Mouse (Mus musculus): ENCODE measurements around the gene Tbx5. TPM values are rescaled to one million over a fixed set of nuclear protein-coding genes. Genes with fewer than 3 reads are reported as not detected.
A peak's percentile ranks its signal among the peaks of the same experiment; 100 is the strongest.

The Tbx5 gene
- polyA plus RNA-seq, 1 experiment from 2014 or later: 39.2 TPM

- 43% methylated on average over 4 of the region's 4 CpGs for WGBS
- Histone ChIP-seq H3K4me3 (ENCODE audit: control insufficient read depth in 1 of 2, insufficient read depth in 1 of 2, low read depth in 1 of 2, low read length in 2 of 2) (no peak overlapping the region), H3K27me3 (ENCODE audit: control insufficient read depth, insufficient read depth, low read length) (peaks cover 12% of the 10 kb centered on the region), H3K4me2 (ENCODE audit: low read length) (peak overlapping the region; percentile 19), H3K4me1 (ENCODE audit: control insufficient read depth in 2 of 2, insufficient read depth in 2 of 2, low read length in 2 of 2) (peaks cover 24 to 49% of the 10 kb centered on the region in 2 experiments), H3K9ac (ENCODE audit: low read length) (peak overlapping the region; percentile 42; the same call in 1 of the 2 replicates), H3K27ac (replicated peaks in 1 of 2; ENCODE audit: control insufficient read depth in 1 of 2, insufficient read depth in 1 of 2, low read depth in 2 of 2, low read length in 2 of 2) (peak overlapping the region; percentile 1 to 39; a peak in 3 of 4 replicates), H3K36me3 (ENCODE audit: control insufficient read depth, insufficient read depth, low read length) (peaks cover 47% of the 10 kb centered on the region), H3K9me3 (ENCODE audit: control insufficient read depth, low read length) (no peaks in the 10 kb centered on the region)
- ATAC-seq (ENCODE audit: insufficient number of reproducible peaks, insufficient read depth, low FRiP score, low read depth): no peak
Measured at GRCm38 (mm10) chr5:119842701-119843393, 10.4 kb downstream of the Tbx5 start.

GRCm38 (mm10) chr5:119843394-119843777 lies 10.9 kb downstream of the Tbx5 start:
- no peak for ATAC-seq (ENCODE audit: insufficient number of reproducible peaks, insufficient read depth, low FRiP score, low read depth)
- Histone ChIP-seq H3K27ac (replicated peaks in 1 of 2; ENCODE audit: control insufficient read depth in 1 of 2, insufficient read depth in 1 of 2, low read depth in 2 of 2, low read length in 2 of 2) (peak overlapping the region in 1 of 2 experiments; percentile 39; a peak in 2 of 4 replicates), H3K4me1 (ENCODE audit: control insufficient read depth in 2 of 2, insufficient read depth in 2 of 2, low read length in 2 of 2) (peaks cover 24 to 49% of the 10 kb centered on the region in 2 experiments), H3K9me3 (ENCODE audit: control insufficient read depth, low read length) (no peaks in the 10 kb centered on the region), H3K4me3 (ENCODE audit: control insufficient read depth in 1 of 2, insufficient read depth in 1 of 2, low read depth in 1 of 2, low read length in 2 of 2) (no peak overlapping the region), H3K9ac (ENCODE audit: low read length) (peak overlapping the region; percentile 42; the same call in 1 of the 2 replicates), H3K36me3 (ENCODE audit: control insufficient read depth, insufficient read depth, low read length) (peaks cover 53% of the 10 kb centered on the region), H3K27me3 (ENCODE audit: control insufficient read depth, insufficient read depth, low read length) (peaks cover 12% of the 10 kb centered on the region), H3K4me2 (ENCODE audit: low read length) (peak overlapping the region; percentile 19)
- WGBS: 25% methylated on average over 8 of the region's 8 CpGs

- Histone ChIP-seq H3K9ac (ENCODE audit: low read length) (peak overlapping the region; percentile 57), H3K4me3 (ENCODE audit: control insufficient read depth in 1 of 2, insufficient read depth in 1 of 2, low read depth in 1 of 2, low read length in 2 of 2) (0 out of 4 replicates have a peak overlapping the region, but pooled peaks of 1 of the 2 experiments have one; percentile 9), H3K4me2 (ENCODE audit: low read length) (peak overlapping the region; percentile 60), H3K27me3 (ENCODE audit: control insufficient read depth, insufficient read depth, low read length) (peaks cover 12% of the 10 kb centered on the region), H3K27ac (replicated peaks in 1 of 2; ENCODE audit: control insufficient read depth in 1 of 2, insufficient read depth in 1 of 2, low read depth in 2 of 2, low read length in 2 of 2) (peak overlapping the region in 1 of 2 experiments; percentile 43; a peak in 2 of 4 replicates), H3K9me3 (ENCODE audit: control insufficient read depth, low read length) (no peaks in the 10 kb centered on the region), H3K36me3 (ENCODE audit: control insufficient read depth, insufficient read depth, low read length) (peaks cover 62% of the 10 kb centered on the region), H3K4me1 (ENCODE audit: control insufficient read depth in 2 of 2, insufficient read depth in 2 of 2, low read length in 2 of 2) (peaks cover 19 to 45% of the 10 kb centered on the region in 2 experiments)
- WGBS: 29% methylated on average over 5 of the region's 5 CpGs
- ATAC-seq (ENCODE audit: insufficient number of reproducible peaks, insufficient read depth, low FRiP score, low read depth): no peak
Measured at GRCm38 (mm10) chr5:119844366-119844765, 11.9 kb downstream of the Tbx5 start.

GRCm38 (mm10) chr5:119844994-119845393 lies 12.5 kb downstream of the Tbx5 start:
- Histone ChIP-seq H3K27me3 (ENCODE audit: control insufficient read depth, insufficient read depth, low read length) (peaks cover 12% of the 10 kb centered on the region), H3K9ac (ENCODE audit: low read length) (peak overlapping the region; percentile 57), H3K4me2 (ENCODE audit: low read length) (peak overlapping the region; percentile 60), H3K4me1 (ENCODE audit: control insufficient read depth in 2 of 2, insufficient read depth in 2 of 2, low read length in 2 of 2) (peaks cover 14 to 39% of the 10 kb centered on the region in 2 experiments), H3K9me3 (ENCODE audit: control insufficient read depth, low read length) (no peaks in the 10 kb centered on the region), H3K36me3 (ENCODE audit: control insufficient read depth, insufficient read depth, low read length) (peaks cover 68% of the 10 kb centered on the region), H3K27ac (replicated peaks in 1 of 2; ENCODE audit: control insufficient read depth in 1 of 2, insufficient read depth in 1 of 2, low read depth in 2 of 2, low read length in 2 of 2) (peak overlapping the region in 1 of 2 experiments; percentile 43; a peak in 2 of 4 replicates), H3K4me3 (ENCODE audit: control insufficient read depth in 1 of 2, insufficient read depth in 1 of 2, low read depth in 1 of 2, low read length in 2 of 2) (peak overlapping the region; percentile 9 to 24; a peak in 2 of 4 replicates)
- 5% methylated on average over 21 of the region's 21 CpGs for WGBS
- ATAC-seq (ENCODE audit: insufficient number of reproducible peaks, insufficient read depth, low FRiP score, low read depth): peak; percentile 75

- peak overlapping the region; percentile 68 to 77 for H3K27ac ChIP-seq (replicated peaks in 1 of 2; ENCODE audit: control insufficient read depth in 1 of 2, insufficient read depth in 1 of 2, low read depth in 2 of 2, low read length in 2 of 2)
- H3K4me3 ChIP-seq (ENCODE audit: control insufficient read depth in 1 of 2, insufficient read depth in 1 of 2, low read depth in 1 of 2, low read length in 2 of 2): no peak overlapping the region
- H3K27me3 ChIP-seq (ENCODE audit: control insufficient read depth, insufficient read depth, low read length): no peaks in the 10 kb centered on the region
- H3K4me2 ChIP-seq (ENCODE audit: low read length): no peak overlapping the region
- peak; percentile 62 for ATAC-seq (ENCODE audit: insufficient number of reproducible peaks, insufficient read depth, low FRiP score, low read depth)
- WGBS: 1% methylated on average over 4 of the region's 4 CpGs
- no peaks in the 10 kb centered on the region for H3K9me3 ChIP-seq (ENCODE audit: control insufficient read depth, low read length)
- peaks cover 26 to 37% of the 10 kb centered on the region in 2 experiments for H3K4me1 ChIP-seq (ENCODE audit: control insufficient read depth in 2 of 2, insufficient read depth in 2 of 2, low read length in 2 of 2)
- H3K36me3 ChIP-seq (ENCODE audit: control insufficient read depth, insufficient read depth, low read length): peaks cover 65% of the 10 kb centered on the region
- no peak overlapping the region for H3K9ac ChIP-seq (ENCODE audit: low read length)
Measured at GRCm38 (mm10) chr5:119857052-119857451, 24.6 kb downstream of the Tbx5 start.

- Histone ChIP-seq H3K36me3 (ENCODE audit: control insufficient read depth, insufficient read depth, low read length) (peaks cover 54% of the 10 kb centered on the region), H3K4me2 (ENCODE audit: low read length) (no peak overlapping the region), H3K9me3 (ENCODE audit: control insufficient read depth, low read length) (no peaks in the 10 kb centered on the region), H3K27ac (replicated peaks in 1 of 2; ENCODE audit: control insufficient read depth in 1 of 2, insufficient read depth in 1 of 2, low read depth in 2 of 2, low read length in 2 of 2) (peak overlapping the region in 1 of 2 experiments; percentile 57; a peak in 3 of 4 replicates), H3K9ac (ENCODE audit: low read length) (peak overlapping the region; percentile 38; the same call in 1 of the 2 replicates), H3K4me1 (ENCODE audit: control insufficient read depth in 2 of 2, insufficient read depth in 2 of 2, low read length in 2 of 2) (peaks cover 19 to 34% of the 10 kb centered on the region in 2 experiments), H3K4me3 (ENCODE audit: control insufficient read depth in 1 of 2, insufficient read depth in 1 of 2, low read depth in 1 of 2, low read length in 2 of 2) (no peak overlapping the region), H3K27me3 (ENCODE audit: control insufficient read depth, insufficient read depth, low read length) (no peaks in the 10 kb centered on the region)
- ATAC-seq (ENCODE audit: insufficient number of reproducible peaks, insufficient read depth, low FRiP score, low read depth): no peak
- 31% methylated on average over 5 of the region's 5 CpGs for WGBS
Measured at GRCm38 (mm10) chr5:119861301-119861700, 28.8 kb downstream of the Tbx5 start.

GRCm38 (mm10) chr5:119862431-119862830 lies 30.0 kb downstream of the Tbx5 start:
- WGBS: 38% methylated on average over 5 of the region's 5 CpGs
- Histone ChIP-seq H3K27ac (replicated peaks in 1 of 2; ENCODE audit: control insufficient read depth in 1 of 2, insufficient read depth in 1 of 2, low read depth in 2 of 2, low read length in 2 of 2) (peak overlapping the region in 1 of 2 experiments; percentile 57; a peak in 1 of 4 replicates), H3K4me3 (ENCODE audit: control insufficient read depth in 1 of 2, insufficient read depth in 1 of 2, low read depth in 1 of 2, low read length in 2 of 2) (no peak overlapping the region), H3K27me3 (ENCODE audit: control insufficient read depth, insufficient read depth, low read length) (no peaks in the 10 kb centered on the region), H3K9ac (ENCODE audit: low read length) (no peak overlapping the region), H3K36me3 (ENCODE audit: control insufficient read depth, insufficient read depth, low read length) (peaks cover 60% of the 10 kb centered on the region), H3K4me2 (ENCODE audit: low read length) (no peak overlapping the region), H3K9me3 (ENCODE audit: control insufficient read depth, low read length) (no peaks in the 10 kb centered on the region), H3K4me1 (ENCODE audit: control insufficient read depth in 2 of 2, insufficient read depth in 2 of 2, low read length in 2 of 2) (peaks cover 13 to 22% of the 10 kb centered on the region in 2 experiments)
- no peak for ATAC-seq (ENCODE audit: insufficient number of reproducible peaks, insufficient read depth, low FRiP score, low read depth)
